Mouse (Mus musculus) erythroblast, embryonic 14.5 days (primary cell): ENCODE data around the gene Lce3b.

ENCODE experiments used
- GATA1 ChIP-seq: IDR thresholded peaks from 2 replicates; pipeline ENCODE4 v1.6.1; 2012; ENCODE audit warnings: low read length, inconsistent platforms, mixed read lengths
- TAL1 ChIP-seq: IDR thresholded peaks from 3 replicates; pipeline ENCODE4 v1.6.1; 2012; ENCODE audit warnings: low read length, inconsistent platforms, mixed read lengths

- TF ChIP-seq TAL1 (no peak), GATA1 (no peak)
These were observed 29.1 kb upstream of the Lce3b start for GRCm38 (mm10) chr3:92903640-92904039.
